Mouse (Mus musculus) forebrain, embryonic 11.5 days (tissue): ENCODE measurements around the gene Rbl1. TPM values are rescaled to one million over a fixed set of nuclear protein-coding genes. Genes with fewer than 3 reads are reported as not detected.
A peak's percentile ranks its signal among the peaks of the same experiment; 100 is the strongest.

ENCODE experiments used
- ATAC-seq: fragments of 200-750 bp; cut with Nextera tagmentation; replicated peaks from 2 replicates; pipeline ENCODE4 v1.8.0; 2017; ENCODE audit warnings: moderate TSS enrichment; ENCODE audit not compliant: low FRiP score
- DNase-seq: peaks from one replicate; pipeline ENCODE4 v3.0.0-alpha.2; 2017; ENCODE audit warnings: low spot score
- H3K27ac ChIP-seq: fragments of 300-500 bp; sonication (generic); 2 replicates; pipeline ENCODE4 v1.5.1; 2014; ENCODE audit warnings: low read depth, low read length
- H3K27me3 ChIP-seq: fragments of 300-500 bp; sonication (generic); 2 replicates; pipeline ENCODE4 v1.6.1; 2014; ENCODE audit warnings: mild to moderate bottlenecking, low read length, mixed read lengths; ENCODE audit not compliant: control insufficient read depth, insufficient read depth
- H3K36me3 ChIP-seq: fragments of 300-500 bp; sonication (generic); 2 replicates; pipeline ENCODE4 v1.6.1; 2014; ENCODE audit warnings: mild to moderate bottlenecking, low read length, moderate library complexity, mixed read lengths; ENCODE audit not compliant: control insufficient read depth, insufficient read depth
- H3K4me1 ChIP-seq: fragments of 300-500 bp; sonication (generic); replicated peaks from 2 replicates; pipeline ENCODE4 v1.6.1; 2014; ENCODE audit warnings: low read length, mixed read lengths; ENCODE audit not compliant: control insufficient read depth, insufficient read depth
- H3K4me2 ChIP-seq: fragments of 300-500 bp; sonication (generic); 2 replicates; pipeline ENCODE4 v1.6.1; 2014; ENCODE audit warnings: low read depth, mild to moderate bottlenecking, low read length, moderate library complexity, mixed read lengths; ENCODE audit not compliant: severe bottlenecking
- H3K4me3 ChIP-seq: fragments of 300-500 bp; sonication (generic); 2 replicates; pipeline ENCODE4 v1.5.1; 2014; ENCODE audit warnings: low read depth, low read length
- H3K9ac ChIP-seq: fragments of 300-500 bp; sonication (generic); 2 replicates; pipeline ENCODE4 v1.6.1; 2014; ENCODE audit warnings: low read length
- H3K9me3 ChIP-seq: fragments of 300-500 bp; sonication (generic); 2 replicates; pipeline ENCODE4 v1.6.1; 2016; ENCODE audit warnings: low read length, mixed read lengths; ENCODE audit not compliant: control insufficient read depth
- WGBS: fragments of 180-500 bp; shearing (Covaris S2); extraction: QIAGEN DNeasy Blood & Tissue Kit; methylation state at CpG from one replicate; pipeline ENCODE4 v1.1.7; 2014; 5-methylcytosine and 5-hydroxymethylcytosine counted together
- polyA plus RNA-seq: library from polyadenylated mRNA; unstranded; fragments of >200 nt; fragmentation: Nextera tagmentation; extraction: Ambion mirVana; gene quantifications from 2 replicates; pipeline ENCODE4 v1.2.1, GENCODE M21; 2014

Rbl1 gene
- polyA plus RNA-seq, 1 experiment from 2014 or later = 43.2 TPM

DNA sequence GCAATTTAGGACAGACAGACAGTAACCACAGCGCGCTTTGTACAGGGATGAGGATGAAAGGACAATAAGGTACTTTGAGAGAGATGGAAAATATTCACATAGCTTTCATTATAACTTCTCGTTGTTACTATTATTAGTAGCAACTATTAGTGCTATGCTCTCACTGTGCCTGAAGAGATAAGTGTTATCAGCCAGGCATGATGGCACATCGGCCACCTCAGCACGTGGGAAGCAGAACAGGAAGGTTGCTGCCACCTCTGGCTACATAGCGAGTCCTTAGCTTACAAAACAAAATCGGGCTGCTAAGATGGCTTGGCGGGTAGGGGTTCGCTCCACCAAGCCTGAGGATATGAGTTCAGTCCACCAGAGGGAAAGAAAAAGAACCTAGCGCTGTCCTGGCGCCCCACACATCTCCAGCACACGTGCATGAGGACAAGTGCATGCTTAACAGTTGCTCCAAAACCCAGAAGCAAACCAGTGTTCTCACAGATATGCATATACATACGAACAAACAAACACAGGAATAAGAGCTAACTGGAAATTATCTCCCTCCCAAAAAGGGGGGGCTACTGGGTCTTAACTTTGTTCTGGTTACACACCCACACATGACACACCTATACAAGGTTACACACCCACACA lies 19.2 kb downstream of the Rbl1 start:
- no peaks in the 10 kb centered on the region for H3K9me3 ChIP-seq
- no peaks in the 10 kb centered on the region for H3K4me1 ChIP-seq
- no peak overlapping the region for H3K4me2 ChIP-seq
- 93% methylated on average over 13 of the region's 13 CpGs for WGBS
- no peak overlapping the region for H3K9ac ChIP-seq
- H3K36me3 ChIP-seq = peaks cover 7% of the 10 kb centered on the region
- H3K4me3 ChIP-seq = no peak overlapping the region
- no peak for DNase-seq
- H3K27ac ChIP-seq = no peak overlapping the region
- H3K27me3 ChIP-seq = no peaks in the 10 kb centered on the region
- ATAC-seq = no peak

DNA sequence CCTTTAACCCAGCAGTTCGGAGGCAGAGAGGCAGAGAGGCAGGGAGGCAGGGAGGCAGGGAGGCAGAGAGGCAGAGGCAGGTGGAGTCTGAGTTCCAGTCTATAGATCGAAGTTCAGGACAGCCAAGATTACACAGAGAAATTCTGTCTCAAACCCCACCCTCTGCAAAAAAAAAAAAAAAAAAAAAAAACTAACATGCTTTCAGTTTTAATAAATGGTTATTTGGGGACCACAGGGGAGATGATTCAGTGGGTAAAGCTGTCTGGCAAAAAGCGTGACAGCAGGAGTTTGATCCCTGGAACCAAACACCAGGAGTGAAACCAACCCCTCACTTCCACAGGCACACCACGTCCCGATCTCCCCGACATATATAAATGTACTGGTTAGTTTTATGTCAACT lies 26.2 kb downstream of the Rbl1 start:
- ATAC-seq (no peak), DNase-seq (no peak)
- Histone ChIP-seq H3K27ac (no peak overlapping the region), H3K27me3 (no peaks in the 10 kb centered on the region), H3K4me2 (no peak overlapping the region), H3K4me1 (no peaks in the 10 kb centered on the region), H3K9me3 (no peaks in the 10 kb centered on the region), H3K9ac (no peak overlapping the region), H3K4me3 (no peak overlapping the region), H3K36me3 (no peaks in the 10 kb centered on the region; the same call in 1 of the 2 replicates)
- 81% methylated on average over 6 of the region's 6 CpGs for WGBS

DNA sequence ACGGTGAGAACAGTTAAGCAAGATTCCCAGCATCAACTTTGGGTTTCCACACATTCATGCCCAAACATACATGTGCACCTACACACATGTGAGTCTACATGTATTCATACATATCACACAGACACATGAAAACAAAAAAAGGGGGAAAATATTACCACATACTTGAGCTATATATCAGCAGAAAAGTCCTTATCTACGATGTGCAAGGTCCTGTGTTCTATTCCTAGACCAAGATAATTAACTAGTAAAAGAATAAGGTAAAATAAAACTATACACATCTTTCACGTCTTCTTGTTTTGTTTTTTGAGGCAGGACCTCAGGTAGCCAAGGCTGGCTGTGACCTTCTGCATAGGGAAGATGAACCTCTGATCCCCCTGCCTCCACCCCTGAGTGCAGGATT lies 28.1 kb downstream of the Rbl1 start:
- H3K9me3 ChIP-seq = no peaks in the 10 kb centered on the region
- no peaks in the 10 kb centered on the region for H3K4me1 ChIP-seq
- H3K9ac ChIP-seq = no peak overlapping the region
- ATAC-seq = no peak
- DNase-seq = no peak
- 94% methylated on average over 3 of the region's 3 CpGs for WGBS
- no peak overlapping the region for H3K27ac ChIP-seq
- no peak overlapping the region for H3K4me2 ChIP-seq
- no peak overlapping the region for H3K4me3 ChIP-seq
- H3K36me3 ChIP-seq = no peaks in the 10 kb centered on the region; the same call in 1 of the 2 replicates
- no peaks in the 10 kb centered on the region for H3K27me3 ChIP-seq

DNA sequence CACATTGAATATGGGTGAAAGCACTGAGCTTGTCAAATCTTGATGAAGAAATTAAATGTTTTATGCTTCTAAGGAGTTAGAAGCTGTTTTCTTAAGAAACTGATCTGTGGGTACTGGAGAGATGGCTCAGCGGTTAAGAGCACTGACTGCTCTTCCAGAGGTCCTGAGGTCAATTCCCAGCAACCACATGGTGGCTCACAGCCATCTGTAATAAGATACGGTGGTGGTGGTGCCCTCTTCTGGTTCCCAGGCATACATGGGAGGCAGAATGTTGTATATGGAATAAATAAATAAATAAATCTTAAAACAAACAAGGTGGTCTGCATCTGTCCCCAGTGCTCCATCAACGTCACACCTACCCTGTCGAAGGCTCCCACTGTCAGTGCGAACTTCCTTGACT lies 29.9 kb downstream of the Rbl1 start:
- Histone ChIP-seq H3K27me3 (no peaks in the 10 kb centered on the region), H3K4me1 (no peaks in the 10 kb centered on the region), H3K9me3 (no peaks in the 10 kb centered on the region), H3K4me2 (no peak overlapping the region), H3K27ac (no peak overlapping the region), H3K36me3 (no peaks in the 10 kb centered on the region; the same call in 1 of the 2 replicates), H3K4me3 (no peak overlapping the region), H3K9ac (no peak overlapping the region)
- DNase-seq (no peak), ATAC-seq (no peak)
- 83% methylated on average over 5 of the region's 5 CpGs for WGBS

DNA sequence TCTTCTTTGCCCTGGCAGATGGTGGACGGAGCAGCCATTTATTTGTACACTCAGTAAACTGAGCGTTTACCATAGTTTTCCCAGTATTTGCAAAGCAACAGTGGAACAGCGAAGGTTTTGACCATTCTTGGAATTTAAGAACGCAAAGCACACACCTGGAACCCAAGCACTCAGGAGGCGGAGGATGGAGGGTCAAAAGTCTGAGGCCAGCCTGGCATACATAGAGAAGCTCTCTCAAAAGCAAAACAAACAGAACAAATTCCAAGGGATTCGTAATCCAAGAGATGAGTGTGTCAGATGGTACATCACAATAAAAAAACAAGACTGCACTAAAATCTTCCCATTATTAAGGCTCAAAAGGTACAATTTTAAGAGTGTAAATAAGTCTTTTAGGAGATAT lies 30.8 kb downstream of the Rbl1 start:
- ATAC-seq (no peak), DNase-seq (no peak)
- Histone ChIP-seq H3K4me3 (no peak overlapping the region), H3K4me1 (no peaks in the 10 kb centered on the region), H3K9ac (no peak overlapping the region), H3K36me3 (peaks cover 3% of the 10 kb centered on the region; the same call in 1 of the 2 replicates), H3K4me2 (no peak overlapping the region), H3K9me3 (no peaks in the 10 kb centered on the region), H3K27me3 (no peaks in the 10 kb centered on the region), H3K27ac (no peak overlapping the region)
- WGBS = 96% methylated on average over 6 of the region's 6 CpGs

DNA sequence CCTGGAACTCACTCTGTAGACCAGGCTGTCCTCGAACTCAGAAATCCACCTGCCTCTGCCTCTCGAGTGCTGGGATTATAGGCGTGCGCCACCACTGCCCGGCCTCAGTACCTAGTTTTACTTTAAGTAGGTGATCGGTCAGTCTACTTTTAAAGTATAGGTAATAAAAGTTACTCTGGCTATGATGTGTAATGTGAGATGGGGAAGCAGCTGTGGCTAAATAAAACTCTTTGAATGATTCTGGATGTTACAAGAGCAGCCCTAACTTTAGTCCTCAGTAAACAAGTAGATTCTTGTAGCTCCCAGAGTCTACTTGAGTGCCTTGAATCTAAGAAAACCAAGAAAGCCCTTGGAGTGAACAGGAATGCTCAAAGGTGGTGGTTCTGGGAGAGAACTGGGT lies 31.4 kb downstream of the Rbl1 start:
- Histone ChIP-seq H3K27me3 (no peaks in the 10 kb centered on the region), H3K9me3 (no peaks in the 10 kb centered on the region), H3K36me3 (peaks cover 3% of the 10 kb centered on the region; the same call in 1 of the 2 replicates), H3K27ac (no peak overlapping the region), H3K4me3 (no peak overlapping the region), H3K4me1 (no peaks in the 10 kb centered on the region), H3K4me2 (no peak overlapping the region), H3K9ac (no peak overlapping the region)
- WGBS = 96% methylated on average over 6 of the region's 6 CpGs
- ATAC-seq (no peak), DNase-seq (no peak)

DNA sequence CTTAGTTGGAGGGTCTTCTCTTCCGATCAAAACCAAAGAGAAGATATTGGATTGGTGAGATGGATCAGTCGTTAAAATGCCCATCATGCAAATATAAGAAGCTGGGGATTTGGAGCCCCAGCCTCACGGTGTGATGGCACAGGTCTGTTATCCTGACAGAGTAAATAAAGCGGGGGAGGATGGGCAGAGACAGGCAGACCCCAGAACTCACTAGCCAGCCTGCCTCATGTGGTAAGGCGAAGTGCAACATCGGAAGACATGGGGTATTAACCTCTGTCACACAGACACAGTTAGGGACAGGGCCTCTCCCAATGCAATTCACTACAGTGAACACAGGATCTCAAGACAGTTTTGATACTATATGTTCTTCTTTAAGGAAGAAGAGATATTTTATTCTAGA lies 33.7 kb downstream of the Rbl1 start:
- H3K4me3 ChIP-seq = no peak overlapping the region
- no peaks in the 10 kb centered on the region for H3K9me3 ChIP-seq
- ATAC-seq (no peak; the same call in 1 of the 2 replicates), DNase-seq (no peak)
- no peak overlapping the region for H3K4me2 ChIP-seq
- H3K27me3 ChIP-seq = no peaks in the 10 kb centered on the region
- H3K4me1 ChIP-seq = no peaks in the 10 kb centered on the region
- H3K9ac ChIP-seq = no peak overlapping the region
- WGBS = 64% methylated on average over 6 of the region's 6 CpGs
- H3K36me3 ChIP-seq = peaks cover 6% of the 10 kb centered on the region; the same call in 1 of the 2 replicates
- H3K27ac ChIP-seq = no peak overlapping the region; the same call in 1 of the 2 replicates

DNA sequence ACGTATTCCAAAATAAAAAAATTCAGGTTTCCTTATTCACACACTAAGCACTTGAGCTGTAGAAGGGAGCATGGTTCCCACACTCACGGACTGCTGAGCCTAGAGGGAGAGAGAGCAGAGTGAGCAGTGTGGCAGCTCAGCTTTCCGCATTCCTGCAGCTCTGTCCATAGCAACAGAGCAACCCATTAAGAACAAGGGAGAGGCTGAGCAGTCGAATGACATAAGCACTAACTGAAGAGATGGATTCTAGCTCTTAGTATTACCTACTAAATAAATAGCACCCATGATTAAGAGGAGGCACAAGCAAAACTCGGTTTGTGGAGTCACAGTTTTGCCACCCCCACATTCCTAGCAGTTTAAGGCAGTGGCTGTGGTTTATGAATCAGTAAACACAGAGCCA lies 34.2 kb downstream of the Rbl1 start:
- H3K9ac ChIP-seq = no peak overlapping the region
- H3K4me2 ChIP-seq = no peak overlapping the region
- ATAC-seq = peak; percentile 58; the same call in 1 of the 2 replicates

More for the DNA sequence above, 34.2 kb downstream of the Rbl1 start:
- Histone ChIP-seq H3K27ac (no peak overlapping the region; the same call in 1 of the 2 replicates), H3K9me3 (no peaks in the 10 kb centered on the region), H3K36me3 (peaks cover 6% of the 10 kb centered on the region; the same call in 1 of the 2 replicates), H3K4me3 (no peak overlapping the region), H3K4me1 (no peaks in the 10 kb centered on the region), H3K27me3 (no peaks in the 10 kb centered on the region)
- 32% methylated on average over 5 of the region's 5 CpGs for WGBS
- DNase-seq = peak; percentile 64
